Mouse (Mus musculus): Measurements from ENCODE around the gene Cenpv. TPM values are rescaled to one million over a fixed set of nuclear protein-coding genes. Genes with fewer than 3 reads are reported as not detected.

Cenpv gene
- 11.6 and 15.0 TPM in 2 replicates for polyA plus RNA-seq (2016; fragmentation: Nextera tagmentation; extraction: Ambion mirVana)

GRCm38 (mm10) chr11:62539089-62539890 lies at the start of gene Cenpv:
TSS of gene Cenpv (minus strand) at chr11:62539261.
- no peak for DNase-seq (ENCODE audit: low spot score)
- Histone ChIP-seq H3K27me3 (ENCODE audit: insufficient read depth, poor library complexity, severe bottlenecking) (peaks cover 32% of the 10 kb centered on the region), H3K4me1 (peaks cover 14% of the 10 kb centered on the region), H3K36me3 (no peaks in the 10 kb centered on the region), H3K4me3 (peak within 1 kb of the TSS; percentile 88), H3K9me3 (no peaks in the 10 kb centered on the region), H3K27ac (peak within 1 kb of the TSS; percentile 94)
- WGBS, result 6% methylated on average over 57 of the region's 57 CpGs

- Histone ChIP-seq H3K36me3 (no peaks in the 10 kb centered on the region), H3K4me3 (no peak overlapping the region), H3K27me3 (ENCODE audit: insufficient read depth, poor library complexity, severe bottlenecking) (no peaks in the 10 kb centered on the region), H3K9me3 (no peaks in the 10 kb centered on the region), H3K4me1 (peaks cover 21% of the 10 kb centered on the region), H3K27ac (no peak overlapping the region)
- WGBS, result 78% methylated on average over 5 of the region's 5 CpGs
- no peak for DNase-seq (ENCODE audit: low spot score)
Measured at GRCm38 (mm10) chr11:62587034-62587433, 48.0 kb upstream of the Cenpv start.

GRCm38 (mm10) chr11:62584671-62585206 lies 45.7 kb upstream of the Cenpv start:
- DNase-seq (ENCODE audit: low spot score), result no peak
- no peaks in the 10 kb centered on the region for H3K36me3 ChIP-seq
- 79% methylated on average over 9 of the region's 9 CpGs for WGBS
- no peaks in the 10 kb centered on the region for H3K9me3 ChIP-seq
- H3K4me3 ChIP-seq, result no peak overlapping the region
- no peaks in the 10 kb centered on the region for H3K27me3 ChIP-seq (ENCODE audit: insufficient read depth, poor library complexity, severe bottlenecking)
- H3K4me1 ChIP-seq, result peaks cover 8% of the 10 kb centered on the region
- no peak overlapping the region for H3K27ac ChIP-seq

- 70% methylated on average over 6 of the region's 6 CpGs for WGBS
- H3K27ac ChIP-seq, result peak overlapping the region; percentile 69
- H3K4me3 ChIP-seq, result peak overlapping the region; percentile 17; the same call in 1 of the 2 replicates
- peaks cover 8% of the 10 kb centered on the region for H3K4me1 ChIP-seq
- no peaks in the 10 kb centered on the region for H3K9me3 ChIP-seq
- no peak for DNase-seq (ENCODE audit: low spot score)
- no peaks in the 10 kb centered on the region for H3K36me3 ChIP-seq
- no peaks in the 10 kb centered on the region for H3K27me3 ChIP-seq (ENCODE audit: insufficient read depth, poor library complexity, severe bottlenecking)
Measured at GRCm38 (mm10) chr11:62583031-62583430, 44.0 kb upstream of the Cenpv start.

GRCm38 (mm10) chr11:62576530-62577152 lies 37.6 kb upstream of the Cenpv start:
- no peak overlapping the region for H3K27ac ChIP-seq
- no peak for DNase-seq (ENCODE audit: low spot score)
- WGBS, result 41% methylated on average over 16 of the region's 16 CpGs

GRCm38 (mm10) chr11:62575659-62576438 lies 36.8 kb upstream of the Cenpv start:
- peak overlapping the region; percentile 84 for H3K27ac ChIP-seq
- H3K9me3 ChIP-seq, result no peaks in the 10 kb centered on the region
- H3K36me3 ChIP-seq, result no peaks in the 10 kb centered on the region
- H3K27me3 ChIP-seq (ENCODE audit: insufficient read depth, poor library complexity, severe bottlenecking), result peaks cover 7% of the 10 kb centered on the region; the same call in 1 of the 2 replicates
- H3K4me1 ChIP-seq, result peaks cover 18% of the 10 kb centered on the region
- 5% methylated on average over 27 of the region's 27 CpGs for WGBS
- DNase-seq (ENCODE audit: low spot score), result peak; percentile 80
- peak overlapping the region; percentile 72 for H3K4me3 ChIP-seq

More at GRCm38 (mm10) chr11:62576530-62577152, 37.6 kb upstream of the Cenpv start:
- Histone ChIP-seq H3K9me3 (no peaks in the 10 kb centered on the region), H3K27me3 (ENCODE audit: insufficient read depth, poor library complexity, severe bottlenecking) (peaks cover 7% of the 10 kb centered on the region; the same call in 1 of the 2 replicates), H3K4me1 (peaks cover 18% of the 10 kb centered on the region), H3K4me3 (peak overlapping the region; percentile 72), H3K36me3 (no peaks in the 10 kb centered on the region)

- Histone ChIP-seq H3K27ac (peak overlapping the region; percentile 84), H3K9me3 (no peaks in the 10 kb centered on the region), H3K36me3 (no peaks in the 10 kb centered on the region), H3K4me1 (peaks cover 18% of the 10 kb centered on the region), H3K4me3 (peak overlapping the region; percentile 72), H3K27me3 (ENCODE audit: insufficient read depth, poor library complexity, severe bottlenecking) (peaks cover 7% of the 10 kb centered on the region; the same call in 1 of the 2 replicates)
- DNase-seq (ENCODE audit: low spot score), result peak; percentile 92
- 3% methylated on average over 9 of the region's 9 CpGs for WGBS
Measured at GRCm38 (mm10) chr11:62575297-62575658, 36.2 kb upstream of the Cenpv start.

GRCm38 (mm10) chr11:62574703-62575085 lies 35.6 kb upstream of the Cenpv start:
- Histone ChIP-seq H3K27me3 (ENCODE audit: insufficient read depth, poor library complexity, severe bottlenecking) (peaks cover 7% of the 10 kb centered on the region; the same call in 1 of the 2 replicates), H3K9me3 (no peaks in the 10 kb centered on the region), H3K4me3 (no peak overlapping the region), H3K4me1 (peaks cover 18% of the 10 kb centered on the region), H3K36me3 (no peaks in the 10 kb centered on the region), H3K27ac (no peak overlapping the region)
- 78% methylated on average over 4 of the region's 4 CpGs for WGBS
- DNase-seq (ENCODE audit: low spot score), result no peak

GRCm38 (mm10) chr11:62573959-62574702 lies 35.1 kb upstream of the Cenpv start, which contains the start of gene Trpv2:
TSS of gene Trpv2 (plus strand) at chr11:62574486.
- Histone ChIP-seq H3K4me1 (peaks cover 18% of the 10 kb centered on the region), H3K4me3 (peak within 1 kb of the TSS; percentile 72), H3K9me3 (no peaks in the 10 kb centered on the region), H3K36me3 (no peaks in the 10 kb centered on the region), H3K27ac (peak within 1 kb of the TSS; percentile 84; the same call in 1 of the 2 replicates), H3K27me3 (ENCODE audit: insufficient read depth, poor library complexity, severe bottlenecking) (peaks cover 7% of the 10 kb centered on the region; the same call in 1 of the 2 replicates)
- 78% methylated on average over 6 of the region's 6 CpGs for WGBS
- DNase-seq (ENCODE audit: low spot score), result no peak

GRCm38 (mm10) chr11:62568300-62568699 lies 29.2 kb upstream of the Cenpv start:
- Histone ChIP-seq H3K36me3 (no peaks in the 10 kb centered on the region), H3K27ac (no peak overlapping the region), H3K4me3 (no peak overlapping the region), H3K27me3 (ENCODE audit: insufficient read depth, poor library complexity, severe bottlenecking) (no peaks in the 10 kb centered on the region), H3K9me3 (no peaks in the 10 kb centered on the region), H3K4me1 (peaks cover 9% of the 10 kb centered on the region; the same call in 1 of the 2 replicates)
- DNase-seq (ENCODE audit: low spot score), result no peak
- 72% methylated on average over 3 of the region's 3 CpGs for WGBS

- no peak for DNase-seq (ENCODE audit: low spot score)
- H3K4me3 ChIP-seq, result no peak overlapping the region
- WGBS, result 28% methylated on average over 1 of the region's 1 CpGs
- H3K27ac ChIP-seq, result no peak overlapping the region
- H3K9me3 ChIP-seq, result no peaks in the 10 kb centered on the region
- no peaks in the 10 kb centered on the region for H3K36me3 ChIP-seq
- H3K27me3 ChIP-seq (ENCODE audit: insufficient read depth, poor library complexity, severe bottlenecking), result 0 out of 2 replicates have a peak, but pooled peaks cover 6% of the 10 kb centered on the region
- peaks cover 9% of the 10 kb centered on the region; the same call in 1 of the 2 replicates for H3K4me1 ChIP-seq
Measured at GRCm38 (mm10) chr11:62566211-62566610, 27.1 kb upstream of the Cenpv start.

- Histone ChIP-seq H3K27ac (no peak overlapping the region), H3K9me3 (no peaks in the 10 kb centered on the region), H3K27me3 (ENCODE audit: insufficient read depth, poor library complexity, severe bottlenecking) (0 out of 2 replicates have a peak, but pooled peaks cover 7% of the 10 kb centered on the region), H3K36me3 (no peaks in the 10 kb centered on the region), H3K4me1 (peaks cover 10% of the 10 kb centered on the region; the same call in 1 of the 2 replicates), H3K4me3 (no peak overlapping the region)
- WGBS, result 61% methylated on average over 7 of the region's 7 CpGs
- no peak for DNase-seq (ENCODE audit: low spot score)
Measured at GRCm38 (mm10) chr11:62565747-62566146, 26.7 kb upstream of the Cenpv start.
